Mouse (Mus musculus) layer of hippocampus, adult 2 months (tissue): ENCODE measurements around the gene Npas2. TPM values are rescaled to one million over a fixed set of nuclear protein-coding genes. Genes with fewer than 3 reads are reported as not detected.

Source experiments
- DNase-seq, 2 experiments: peaks; one replicate each; pipeline ENCODE4 v3.0.0; 2022; ENCODE audit warnings: low spot score in 2 of 2
- H3K27ac ChIP-seq: fragments of 200-600 bp; 2 replicates; pipeline ENCODE4 v1.8.1; 2022
- H3K4me3 ChIP-seq: fragments of 200-600 bp; 2 replicates; pipeline ENCODE4 v1.8.1; 2022; ENCODE audit warnings: mild to moderate bottlenecking
- CTCF ChIP-seq: fragments of 200-600 bp; conservative IDR thresholded peaks from 2 replicates; pipeline ENCODE4 v1.8.1; 2022; ENCODE audit warnings: antibody characterized with exemption, mild to moderate bottlenecking, moderate library complexity
- long read RNA-seq, 2 experiments: library from polyadenylated mRNA; stranded (forward); transcript quantifications; one replicate each; pipeline ENCODE4 v2.0.0; 2021; ENCODE audit warnings: borderline mapping rate in 2 of 2
- total RNA-seq, 2 experiments: library from RNA; stranded (reverse); gene quantifications; 2 replicates each; pipeline ENCODE4 v1.2.3; 2021

Gene Npas2
- total RNA-seq = 10 to 100 TPM; 35.7 to 36.3 TPM
- long read RNA-seq, experiment 1, full-length matches to known transcripts = 3 of 15 reads
- long read RNA-seq, experiment 1, partial matches to known transcripts = 3 of 15 reads
- long read RNA-seq, experiment 1, other reads (novel, unspliced or antisense) = 9 of 15 reads
- long read RNA-seq, experiment 2, full-length matches to known transcripts = 1 of 28 reads
- long read RNA-seq, experiment 2, partial matches to known transcripts = 11 of 28 reads
- long read RNA-seq, experiment 2, other reads (novel, unspliced or antisense) = 16 of 28 reads

DNA sequence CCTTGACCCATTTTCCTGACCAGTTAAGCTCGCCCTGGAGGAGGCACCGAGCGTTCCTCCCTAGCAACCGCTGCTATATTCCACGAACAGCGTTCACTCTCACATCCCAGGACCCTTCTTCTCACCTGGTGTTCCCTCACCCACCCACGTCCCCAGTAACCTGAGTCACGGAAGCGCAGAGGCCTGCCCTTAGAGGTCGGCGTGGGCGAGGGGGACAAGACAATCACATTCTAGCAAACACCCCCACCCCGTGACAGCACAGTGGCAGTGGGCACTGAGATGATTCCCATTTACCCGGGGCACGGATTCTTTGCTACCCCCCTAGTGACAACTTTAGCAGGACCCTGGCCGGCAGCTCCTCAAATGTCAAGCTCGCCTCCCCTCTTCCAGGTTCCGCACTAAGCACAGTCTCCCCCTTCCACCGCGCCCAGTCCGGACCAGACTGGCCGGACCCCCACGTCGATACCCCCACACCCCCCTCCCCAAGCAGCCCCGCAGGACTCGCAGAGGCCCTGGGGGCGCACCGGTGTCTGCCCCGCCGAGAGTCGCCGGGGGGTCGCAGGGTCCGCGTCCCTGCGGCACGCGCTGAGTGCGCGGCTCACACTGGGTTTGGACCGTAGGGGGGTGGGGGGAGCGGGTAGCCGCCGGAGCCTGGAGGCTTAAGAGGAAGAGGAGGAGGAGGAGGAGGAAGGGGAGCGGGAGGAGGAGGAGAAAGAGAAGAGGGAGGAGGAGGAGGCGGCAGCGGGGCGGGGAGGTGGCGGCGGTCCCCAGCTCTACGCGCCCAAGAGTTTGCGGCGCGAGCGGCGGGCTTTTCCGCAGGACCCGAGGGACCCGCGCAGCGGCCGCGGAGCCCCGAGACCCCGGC, at the start of gene Npas2:
Npas2 (plus strand) TSS at position 735 of the 865 bp plus-strand sequence.
- TF ChIP-seq CTCF = no peak
- H3K27ac ChIP-seq = peak within 1 kb of the TSS; percentile 92
- H3K4me3 ChIP-seq = peak within 1 kb of the TSS; percentile 81
- peak in 1 of 2 experiments; percentile 17 for DNase-seq

DNA sequence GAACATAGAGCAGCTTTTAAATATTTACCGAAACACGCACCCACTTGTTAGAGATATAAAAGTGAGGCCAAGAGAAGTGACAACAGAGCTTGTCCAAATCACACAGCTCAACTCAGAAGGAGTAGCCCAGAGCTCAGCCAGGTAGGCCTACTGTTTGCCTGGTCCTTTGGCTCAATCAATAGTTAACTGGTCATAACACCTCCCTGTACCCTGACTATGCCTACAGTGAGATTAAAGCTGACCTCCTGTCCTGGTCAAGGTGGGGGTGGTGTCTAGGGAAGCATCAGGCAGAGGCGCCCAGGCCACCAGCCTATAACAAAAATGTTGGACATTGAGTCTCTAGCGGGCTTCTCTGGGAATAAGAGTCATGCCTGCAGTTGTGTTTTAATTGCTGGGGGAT, 36.8 kb upstream of the Npas2 start:
- no peak for TF ChIP-seq CTCF

DNA sequence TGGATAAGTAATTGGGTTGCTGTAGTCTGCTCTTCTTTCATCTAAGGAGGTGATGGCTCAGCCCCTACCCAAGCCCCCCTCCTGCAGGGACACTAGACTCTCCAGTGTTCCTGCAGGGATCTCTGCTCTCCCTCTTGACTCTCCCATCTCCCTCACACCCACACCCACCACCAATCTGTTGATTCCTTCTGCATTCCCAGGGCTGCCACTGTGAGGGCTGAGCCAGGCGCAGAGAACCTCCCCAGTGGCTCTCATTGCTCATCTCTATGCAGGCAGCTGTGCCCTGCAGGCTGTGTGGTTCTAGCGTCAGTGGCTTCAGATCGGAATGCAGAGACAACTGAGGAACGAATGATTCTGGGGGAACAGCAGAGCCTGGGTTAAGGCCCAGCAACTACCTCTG, 33.4 kb upstream of the Npas2 start:
- H3K4me3 ChIP-seq = no peak overlapping the region
- 0 out of 2 replicates have a peak overlapping the region, but pooled peaks have one; percentile 23 for H3K27ac ChIP-seq
- TF ChIP-seq CTCF = no peak
- DNase-seq = peak; percentile 50 to 52

More for the DNA sequence above, 36.8 kb upstream of the Npas2 start:
- Histone ChIP-seq H3K4me3 (no peak overlapping the region), H3K27ac (no peak overlapping the region)
- no peak for DNase-seq

DNA sequence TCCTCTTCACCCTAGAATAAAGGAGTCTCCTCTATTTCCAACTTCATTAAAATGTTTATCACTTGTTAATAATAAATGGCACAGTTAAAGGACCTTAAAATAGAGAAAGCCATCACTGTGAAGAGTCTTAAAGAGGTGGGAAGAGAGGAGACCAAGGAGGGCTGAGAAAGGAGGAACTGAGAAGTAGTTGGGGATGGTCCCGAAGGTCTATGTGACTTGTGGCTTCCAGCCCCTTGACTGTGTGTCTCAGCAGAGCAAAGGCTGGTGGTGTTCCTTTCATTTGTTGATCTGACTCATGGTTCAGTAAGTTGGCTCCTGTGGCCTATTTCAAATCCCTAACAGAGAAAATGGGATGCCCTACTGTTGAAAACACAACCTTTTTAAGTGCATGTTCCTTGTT, 30.5 kb upstream of the Npas2 start:
- no peak overlapping the region for H3K4me3 ChIP-seq
- DNase-seq = no peak
- H3K27ac ChIP-seq = no peak overlapping the region
- no peak for TF ChIP-seq CTCF

DNA sequence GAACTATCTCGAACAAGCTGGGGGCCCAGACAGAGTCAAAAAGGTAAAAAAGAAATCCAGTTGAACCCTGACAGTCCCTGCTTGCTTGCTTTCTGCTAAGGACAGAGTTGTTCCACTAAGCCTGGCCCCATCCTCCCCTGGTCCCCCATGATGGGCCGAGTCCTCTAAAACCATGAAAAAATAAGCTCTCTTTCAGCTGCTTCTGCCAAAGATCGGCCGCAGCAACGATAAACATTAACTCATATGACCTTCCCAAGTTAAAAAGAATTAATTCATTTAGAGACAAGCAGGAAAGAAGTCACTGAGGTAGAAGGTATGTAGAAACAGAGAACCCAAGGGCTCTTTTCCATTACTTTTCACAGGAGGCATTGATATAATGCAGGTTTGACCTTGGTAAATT, 16.8 kb upstream of the Npas2 start:
- DNase-seq = no peak
- peak overlapping the region; percentile 59; the same call in 1 of the 2 replicates for H3K27ac ChIP-seq
- TF ChIP-seq CTCF = no peak
- no peak overlapping the region for H3K4me3 ChIP-seq

DNA sequence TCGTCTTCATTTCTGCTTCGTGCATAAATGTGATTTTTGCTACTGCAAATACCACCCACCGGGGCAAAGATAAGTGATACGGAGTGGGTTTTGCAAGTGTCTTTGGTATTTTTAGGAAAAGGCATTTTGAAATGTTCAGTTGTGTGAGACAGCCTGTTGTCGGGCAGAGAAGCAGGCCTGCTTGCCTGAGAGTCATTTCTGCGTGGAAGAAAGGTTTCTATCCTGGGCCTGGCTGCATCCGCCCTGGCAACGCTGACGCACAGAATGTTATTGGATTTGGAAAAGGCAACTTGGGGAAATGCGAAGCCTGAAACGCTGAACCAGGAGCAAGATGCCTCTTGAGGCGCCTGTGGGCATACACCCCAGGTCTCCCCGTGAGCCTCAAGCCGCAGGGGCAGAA, 16.3 kb upstream of the Npas2 start:
- Histone ChIP-seq H3K27ac (peak overlapping the region; percentile 59), H3K4me3 (no peak overlapping the region)
- peak; percentile 26; the same call in 1 of the 2 replicates for TF ChIP-seq CTCF
- peak; percentile 54 to 64 for DNase-seq

DNA sequence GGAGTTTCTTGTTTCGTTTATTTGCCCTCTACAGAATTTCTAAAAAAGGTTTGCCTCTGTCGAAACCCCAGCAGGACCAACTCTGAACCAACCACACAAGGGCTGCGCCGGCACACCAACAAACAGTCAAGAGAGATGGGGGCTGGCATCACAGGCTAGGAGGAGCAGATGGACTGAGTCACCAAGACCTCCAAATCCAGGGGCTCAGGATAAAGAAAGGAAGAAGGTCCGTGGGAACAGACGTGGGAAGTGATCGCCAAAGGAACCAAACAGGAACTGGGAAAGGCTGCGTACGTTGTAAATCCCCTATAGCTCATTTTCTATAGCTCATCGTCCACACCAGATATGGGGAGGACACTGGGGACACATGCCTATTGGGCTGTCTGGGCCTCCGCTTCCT, 13.7 kb upstream of the Npas2 start:
- Histone ChIP-seq H3K4me3 (no peak overlapping the region), H3K27ac (no peak overlapping the region)
- no peak for DNase-seq
- TF ChIP-seq CTCF = no peak

DNA sequence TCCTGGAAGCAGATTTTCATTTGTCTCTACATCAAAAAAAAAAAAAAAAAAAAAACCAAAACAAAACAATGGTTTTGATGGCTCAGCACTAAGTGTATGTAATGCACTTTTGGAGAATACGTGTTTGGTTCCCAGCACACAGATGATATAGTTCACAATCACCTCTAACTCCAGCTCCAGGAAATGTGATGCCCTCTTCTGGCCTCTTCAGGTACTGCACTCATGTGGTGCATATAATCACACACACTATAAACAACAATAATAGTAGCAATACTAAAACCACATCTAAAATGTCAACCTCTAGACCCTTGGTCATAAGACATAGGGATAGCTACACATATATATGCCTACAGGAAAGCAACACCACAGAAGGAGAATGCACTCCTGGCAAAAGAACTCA, 13.0 kb upstream of the Npas2 start:
- Histone ChIP-seq H3K27ac (no peak overlapping the region), H3K4me3 (no peak overlapping the region)
- DNase-seq = no peak
- TF ChIP-seq CTCF = peak; percentile 60

DNA sequence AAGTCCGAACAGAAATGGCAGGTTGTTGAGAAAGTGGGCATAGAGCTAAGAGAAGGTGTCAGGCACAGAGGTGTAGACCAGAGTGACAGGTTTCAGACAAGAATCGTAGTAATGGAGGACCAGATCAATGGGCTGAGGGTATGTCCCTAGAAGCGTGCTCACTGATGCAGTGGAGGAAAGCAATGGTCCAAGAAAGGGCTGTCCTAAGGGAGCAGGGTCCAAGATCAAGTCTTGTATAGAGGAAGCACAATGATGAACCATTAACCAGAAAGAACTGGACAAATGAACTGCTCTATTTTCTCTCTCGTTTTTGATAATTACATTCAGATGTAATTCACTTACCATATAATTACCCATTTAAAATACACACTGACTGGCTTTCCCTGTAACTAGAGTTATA, 11.6 kb upstream of the Npas2 start:
- no peak for DNase-seq
- no peak for TF ChIP-seq CTCF
- H3K27ac ChIP-seq = no peak overlapping the region
- H3K4me3 ChIP-seq = no peak overlapping the region

DNA sequence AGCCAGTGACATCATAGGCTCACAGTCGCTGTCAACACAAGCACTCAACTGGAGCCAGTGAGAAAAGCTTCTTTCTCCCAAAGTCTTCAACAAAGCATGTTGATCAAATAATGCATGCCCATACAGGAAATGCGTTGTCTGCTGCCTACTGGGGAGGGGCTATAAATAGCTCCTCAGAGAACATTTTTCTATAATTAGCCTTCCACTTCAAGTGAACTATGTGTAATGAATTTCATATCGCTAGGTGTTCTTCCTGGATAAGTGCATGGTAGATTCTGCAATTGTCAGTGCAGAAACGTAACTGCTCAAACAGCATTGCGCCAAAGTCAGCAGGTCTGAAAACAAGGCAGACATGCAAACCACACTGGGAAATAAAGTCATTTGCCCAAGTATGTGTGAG, 7.7 kb upstream of the Npas2 start:
- Histone ChIP-seq H3K4me3 (no peak overlapping the region), H3K27ac (no peak overlapping the region)
- TF ChIP-seq CTCF = no peak
- DNase-seq = no peak

DNA sequence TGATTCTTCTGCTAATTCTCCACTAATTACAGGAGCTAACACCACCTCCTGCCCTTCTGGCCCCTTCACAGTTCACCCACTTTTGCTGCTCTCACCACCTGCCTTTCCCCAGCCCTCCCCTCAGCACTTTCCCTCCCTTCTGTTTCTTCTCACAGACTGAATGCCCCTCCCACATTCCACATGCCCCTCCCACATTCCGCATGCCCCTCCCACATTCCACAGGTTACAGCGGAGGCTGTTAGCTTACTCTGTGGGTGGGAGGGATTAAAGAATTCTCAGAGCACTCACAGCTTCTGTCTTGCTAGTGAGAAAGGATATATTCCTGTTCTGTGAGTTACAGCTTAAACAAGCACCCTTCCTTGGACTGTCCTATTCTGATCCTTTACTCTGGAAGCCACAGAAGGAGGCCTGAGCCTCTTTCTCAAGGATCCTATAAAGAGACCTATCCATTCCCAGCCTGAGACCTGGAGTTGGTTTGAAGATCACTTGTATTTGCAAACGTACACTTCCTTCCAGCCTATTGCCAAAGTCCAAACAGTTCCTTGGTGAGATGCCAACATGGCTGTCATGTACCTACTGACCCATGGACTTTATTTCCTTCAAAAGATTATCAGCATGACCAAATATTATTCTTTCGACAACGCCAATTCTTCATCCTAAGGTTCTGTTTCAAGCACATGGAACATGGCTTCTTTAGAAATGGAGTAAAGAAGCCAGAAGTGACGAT, 6.7 kb upstream of the Npas2 start:
- DNase-seq = no peak
- H3K27ac ChIP-seq = no peak overlapping the region
- no peak overlapping the region for H3K4me3 ChIP-seq
- no peak for TF ChIP-seq CTCF

DNA sequence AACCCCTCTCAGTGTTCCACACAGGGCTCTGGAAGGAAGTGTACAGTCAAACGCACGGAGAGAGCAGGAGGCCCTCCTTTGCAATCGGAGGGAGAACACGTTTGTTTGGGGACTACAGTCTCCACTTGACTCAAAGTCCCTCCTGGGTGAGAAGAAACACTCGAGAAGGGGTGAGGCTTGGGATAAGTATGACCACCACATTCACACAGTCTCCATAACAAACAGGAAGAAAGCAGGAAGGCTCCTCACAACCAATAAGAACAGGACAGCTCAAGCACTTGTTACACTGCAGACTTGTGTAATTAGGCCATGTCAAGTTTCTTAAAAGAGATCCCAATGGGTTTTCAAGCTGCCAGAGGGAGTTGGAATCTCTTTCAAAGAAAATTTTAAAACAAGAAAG, 2.4 kb upstream of the Npas2 start:
- Histone ChIP-seq H3K4me3 (no peak overlapping the region), H3K27ac (no peak overlapping the region)
- no peak for DNase-seq
- no peak for TF ChIP-seq CTCF

DNA sequence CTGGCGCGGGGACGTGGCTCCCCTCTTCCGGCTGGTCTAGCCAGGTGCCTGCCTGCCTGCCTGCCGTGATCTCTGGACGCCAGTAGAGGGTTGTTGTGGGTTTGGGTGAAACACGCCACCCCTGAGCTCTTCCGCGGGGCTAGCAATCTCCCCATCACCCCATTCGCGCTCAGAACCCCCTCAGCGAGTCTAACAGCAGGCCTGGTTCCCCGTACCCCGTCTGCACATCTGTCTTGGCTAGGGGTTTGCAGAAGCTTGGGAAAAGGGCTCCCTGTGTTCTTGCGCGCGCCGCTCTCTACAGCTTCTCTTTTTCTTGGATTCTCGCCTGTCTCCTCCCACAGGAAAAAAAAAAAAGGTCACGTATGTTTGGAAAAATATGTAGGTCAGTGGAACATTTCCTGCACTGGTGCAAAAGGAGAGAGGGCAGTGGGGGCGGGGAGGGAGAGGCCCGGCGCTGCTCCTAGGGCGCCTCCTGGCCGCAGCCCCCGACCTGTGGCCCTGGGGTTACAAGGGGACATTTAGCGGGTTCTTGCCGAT, 1.0 kb upstream of the Npas2 start:
- peak; percentile 45 to 49 for DNase-seq
- Histone ChIP-seq H3K27ac (peak overlapping the region; percentile 92), H3K4me3 (peak overlapping the region; percentile 81)
- TF ChIP-seq CTCF = peak; percentile 16; the same call in 1 of the 2 replicates
